Comparison of ENCODE assay signal across 8 mouse cellular contexts in genomic region chr4:55651051-55651763, GRCm38 (mm10).
DNase-seq lines count a peak whose midpoint lies in the region; ATAC-seq lines count a peak whose summit lies in the region.

No protein-coding gene starts in this region.

- no peaks in the 10 kb centered on the region for H3K36me3 ChIP-seq in hindbrain, embryonic 13.5 days

- DNase-seq in MN1 (ENCODE audit: low spot score) = peak; percentile 91
- DNase-seq in cerebellum, postnatal 10 days = peak; percentile 81
- DNase-seq in frontal cortex, postnatal 25 days (ENCODE audit: low spot score in 2 of 2) = peak; percentile 58 to 64
- DNase-seq in layer of hippocampus, postnatal 36 days = peak; percentile 72 to 77
- DNase-seq in lung, postnatal 14 days = peak; percentile 89
- DNase-seq in ovary, postnatal 36 days (ENCODE audit: low spot score) = peak; percentile 77
- peak; percentile 4 to 16 for DNase-seq in thymus, postnatal 10 days (ENCODE audit: low spot score in 2 of 2)

- peak; percentile 92 for ATAC-seq in hindbrain, embryonic 13.5 days (ENCODE audit: low FRiP score)

- H3K9me3 ChIP-seq in hindbrain, embryonic 13.5 days = no peaks in the 10 kb centered on the region

- peaks cover 24% of the 10 kb centered on the region for H3K27me3 ChIP-seq in hindbrain, embryonic 13.5 days

- H3K27ac ChIP-seq in hindbrain, embryonic 13.5 days = peak overlapping the region; percentile 89

- WGBS in hindbrain, embryonic 13.5 days = under 1% methylated on average over 52 of the region's 56 CpGs

- peak overlapping the region; percentile 77 for H3K4me2 ChIP-seq in hindbrain, embryonic 13.5 days

- peaks cover 16% of the 10 kb centered on the region for H3K4me1 ChIP-seq in hindbrain, embryonic 13.5 days (replicated peaks)

- H3K9ac ChIP-seq in hindbrain, embryonic 13.5 days = peak overlapping the region; percentile 85

- H3K4me3 ChIP-seq in hindbrain, embryonic 13.5 days = peak overlapping the region; percentile 52

Comparison
In these comparisons a context has a peak if more than half of its experiments do, and no peak if none do; other contexts are left out.
1. Peak in every context shown above with its lines: DNase-seq, ATAC-seq, H3K4me3 ChIP-seq and H3K27ac ChIP-seq.
2. DNase-seq: peak in every context shown above with its lines; median percentile 91 in MN1; 89 in lung, postnatal 14 days; 81 in cerebellum, postnatal 10 days; 77 in ovary, postnatal 36 days; 74 in layer of hippocampus, postnatal 36 days; 61 in frontal cortex, postnatal 25 days; 10 in thymus, postnatal 10 days.